Comparison of ENCODE assay signal across 18 mouse cellular contexts in the genomic region with DNA sequence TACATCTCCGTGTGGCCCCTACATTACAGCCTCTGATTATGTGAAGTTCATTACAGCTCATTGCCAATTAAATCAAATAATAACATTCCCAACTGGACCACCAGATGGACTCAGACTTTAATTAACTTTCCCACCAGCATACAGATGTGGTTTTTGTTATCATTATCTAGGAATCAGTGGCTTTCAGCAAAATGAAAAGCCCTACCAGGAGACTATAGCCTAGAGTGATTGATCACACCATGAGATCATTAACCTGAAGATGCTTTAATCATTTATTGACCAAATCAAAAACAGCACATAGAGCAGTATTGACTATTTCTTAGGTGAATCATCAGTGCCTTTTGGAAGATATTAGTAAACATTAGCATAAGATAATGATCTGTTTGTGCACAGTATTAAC.
DNase-seq lines count a peak whose midpoint lies in the region; ATAC-seq lines count a peak whose summit lies in the region.
"Had no signal": no experiment of that assay in that cellular context is flagged by ENCODE, and none has a peak within 500 bp of the region (broad histone marks: within the 10 kb centered on the region; RNA-seq: fewer than 3 reads in every experiment).

No protein-coding gene starts in this region.

- H3K27ac ChIP-seq in forebrain, embryonic 12.5 days, result no peak overlapping the region
- H3K27ac ChIP-seq in forebrain, embryonic 14.5 days (ENCODE audit: low read depth, low read length), result no peak overlapping the region
- H3K27ac ChIP-seq in midbrain, embryonic 11.5 days (ENCODE audit: low read depth, low read length), result no peak overlapping the region
- no peak overlapping the region for H3K27ac ChIP-seq in midbrain, embryonic 13.5 days
- no peak overlapping the region for H3K27ac ChIP-seq in hindbrain, embryonic 14.5 days
- H3K27ac ChIP-seq in midbrain, embryonic 15.5 days, result no peak overlapping the region
- H3K27ac ChIP-seq: embryonic facial prominence, embryonic 10.5 days; heart, adult 2 months; heart, embryonic 15.5 days had no signal

- peak; percentile 57; the same call in 1 of the 2 replicates for ATAC-seq in forebrain, embryonic 12.5 days (ENCODE audit: low FRiP score)
- no peak for ATAC-seq in forebrain, embryonic 14.5 days
- ATAC-seq in midbrain, embryonic 11.5 days (ENCODE audit: low FRiP score), result peak; percentile 22; the same call in 1 of the 2 replicates
- ATAC-seq in midbrain, embryonic 13.5 days, result no peak
- ATAC-seq in hindbrain, embryonic 14.5 days (ENCODE audit: low FRiP score), result peak; percentile 34; the same call in 1 of the 2 replicates
- ATAC-seq in midbrain, embryonic 15.5 days (replicated peaks), result 0 out of 2 replicates have a peak, but pooled peaks have one; percentile 37
- ATAC-seq: forebrain, embryonic 16.5 days had no signal

- H3K4me2 ChIP-seq in forebrain, embryonic 12.5 days, result no peak overlapping the region
- H3K4me2 ChIP-seq in forebrain, embryonic 14.5 days (ENCODE audit: low read length), result no peak overlapping the region
- no peak overlapping the region for H3K4me2 ChIP-seq in midbrain, embryonic 11.5 days
- no peak overlapping the region for H3K4me2 ChIP-seq in midbrain, embryonic 13.5 days (replicated peaks)
- H3K4me2 ChIP-seq in hindbrain, embryonic 14.5 days (replicated peaks), result no peak overlapping the region
- H3K4me2 ChIP-seq in midbrain, embryonic 15.5 days, result no peak overlapping the region
- H3K4me2 ChIP-seq: heart, embryonic 11.5 days; heart, embryonic 15.5 days had no signal

- no peaks in the 10 kb centered on the region for H3K36me3 ChIP-seq in forebrain, embryonic 12.5 days (replicated peaks)
- H3K36me3 ChIP-seq in forebrain, embryonic 14.5 days (ENCODE audit: control insufficient read depth, insufficient read depth, low read length), result no peaks in the 10 kb centered on the region
- no peaks in the 10 kb centered on the region for H3K36me3 ChIP-seq in midbrain, embryonic 11.5 days (ENCODE audit: control insufficient read depth, insufficient read depth, low read length)
- H3K36me3 ChIP-seq in midbrain, embryonic 13.5 days, result no peaks in the 10 kb centered on the region
- no peaks in the 10 kb centered on the region for H3K36me3 ChIP-seq in hindbrain, embryonic 14.5 days (replicated peaks; ENCODE audit: control insufficient read depth, insufficient read depth)
- no peaks in the 10 kb centered on the region for H3K36me3 ChIP-seq in midbrain, embryonic 15.5 days (replicated peaks)
- H3K36me3 ChIP-seq: embryonic facial prominence, embryonic 10.5 days; heart, embryonic 15.5 days had no signal

- H3K4me1 ChIP-seq in forebrain, embryonic 12.5 days, result no peaks in the 10 kb centered on the region
- no peaks in the 10 kb centered on the region for H3K4me1 ChIP-seq in forebrain, embryonic 14.5 days (ENCODE audit: control insufficient read depth, insufficient read depth, low read length)
- no peaks in the 10 kb centered on the region for H3K4me1 ChIP-seq in midbrain, embryonic 11.5 days (ENCODE audit: control insufficient read depth, insufficient read depth, low read length)
- H3K4me1 ChIP-seq in midbrain, embryonic 13.5 days (replicated peaks), result no peaks in the 10 kb centered on the region
- H3K4me1 ChIP-seq in hindbrain, embryonic 14.5 days (replicated peaks; ENCODE audit: control insufficient read depth, insufficient read depth, low read length), result no peaks in the 10 kb centered on the region
- no peaks in the 10 kb centered on the region for H3K4me1 ChIP-seq in midbrain, embryonic 15.5 days
- H3K4me1 ChIP-seq: embryonic facial prominence, embryonic 10.5 days; heart, embryonic 15.5 days had no signal

- DNase-seq in forebrain, embryonic 14.5 days (ENCODE audit: low spot score), result no peak
- DNase-seq in midbrain, embryonic 11.5 days (ENCODE audit: low spot score, missing footprints), result no peak
- no peak for DNase-seq in hindbrain, embryonic 14.5 days (ENCODE audit: low spot score)
- no peak for DNase-seq in cerebellum, adult 8-10 months
- DNase-seq in left cerebral cortex, adult 8-10 months (ENCODE audit: low spot score in 2 of 2), result no peak
- DNase-seq: adrenal gland, postnatal 14 days; cerebellum, adult 18-20 months; cerebellum, postnatal 10 days; gastrocnemius, postnatal 14 days; heart, adult 2 months; heart, postnatal 14 days had no signal

- 48% methylated on average over 1 of the region's 1 CpGs for WGBS in forebrain, embryonic 12.5 days
- 14% methylated on average over 1 of the region's 1 CpGs for WGBS in forebrain, embryonic 14.5 days
- 80% methylated on average over 1 of the region's 1 CpGs for WGBS in midbrain, embryonic 11.5 days
- 61% methylated on average over 1 of the region's 1 CpGs for WGBS in midbrain, embryonic 13.5 days
- 58% methylated on average over 1 of the region's 1 CpGs for WGBS in hindbrain, embryonic 14.5 days
- WGBS in midbrain, embryonic 15.5 days, result 53% methylated on average over 1 of the region's 1 CpGs

- no peaks in the 10 kb centered on the region for H3K9me3 ChIP-seq in forebrain, embryonic 12.5 days
- no peaks in the 10 kb centered on the region for H3K9me3 ChIP-seq in forebrain, embryonic 14.5 days (replicated peaks; ENCODE audit: control insufficient read depth, low read length)
- H3K9me3 ChIP-seq in midbrain, embryonic 11.5 days (ENCODE audit: control insufficient read depth, low read length), result no peaks in the 10 kb centered on the region
- H3K9me3 ChIP-seq in midbrain, embryonic 13.5 days, result no peaks in the 10 kb centered on the region
- H3K9me3 ChIP-seq in hindbrain, embryonic 14.5 days (ENCODE audit: control insufficient read depth, low read length), result no peaks in the 10 kb centered on the region
- H3K9me3 ChIP-seq in midbrain, embryonic 15.5 days, result no peaks in the 10 kb centered on the region
- H3K9me3 ChIP-seq: embryonic facial prominence, embryonic 10.5 days; heart, embryonic 15.5 days had no signal

- no peak overlapping the region for H3K9ac ChIP-seq in forebrain, embryonic 12.5 days
- H3K9ac ChIP-seq in forebrain, embryonic 14.5 days (ENCODE audit: low read length), result no peak overlapping the region
- no peak overlapping the region for H3K9ac ChIP-seq in midbrain, embryonic 11.5 days (ENCODE audit: low read length)
- H3K9ac ChIP-seq in midbrain, embryonic 13.5 days (replicated peaks), result no peak overlapping the region
- no peak overlapping the region for H3K9ac ChIP-seq in hindbrain, embryonic 14.5 days
- H3K9ac ChIP-seq in midbrain, embryonic 15.5 days, result no peak overlapping the region
- H3K9ac ChIP-seq: heart, embryonic 15.5 days had no signal

- no peak overlapping the region for H3K4me3 ChIP-seq in forebrain, embryonic 12.5 days (replicated peaks)
- H3K4me3 ChIP-seq in forebrain, embryonic 14.5 days (ENCODE audit: low read depth, low read length), result no peak overlapping the region
- H3K4me3 ChIP-seq in midbrain, embryonic 11.5 days (ENCODE audit: low read depth, low read length), result no peak overlapping the region
- no peak overlapping the region for H3K4me3 ChIP-seq in midbrain, embryonic 13.5 days (replicated peaks)
- H3K4me3 ChIP-seq in hindbrain, embryonic 14.5 days (replicated peaks; ENCODE audit: low read length), result no peak overlapping the region
- H3K4me3 ChIP-seq in midbrain, embryonic 15.5 days, result no peak overlapping the region
- H3K4me3 ChIP-seq: embryonic facial prominence, embryonic 10.5 days; heart, adult 2 months; heart, embryonic 15.5 days had no signal

- no peaks in the 10 kb centered on the region for H3K27me3 ChIP-seq in forebrain, embryonic 12.5 days
- no peaks in the 10 kb centered on the region for H3K27me3 ChIP-seq in forebrain, embryonic 14.5 days (replicated peaks; ENCODE audit: control insufficient read depth, insufficient read depth, low read length)
- H3K27me3 ChIP-seq in midbrain, embryonic 11.5 days (ENCODE audit: control insufficient read depth, insufficient read depth, low read length), result no peaks in the 10 kb centered on the region
- no peaks in the 10 kb centered on the region for H3K27me3 ChIP-seq in midbrain, embryonic 13.5 days
- no peaks in the 10 kb centered on the region for H3K27me3 ChIP-seq in hindbrain, embryonic 14.5 days (ENCODE audit: control insufficient read depth, insufficient read depth, low read length)
- no peaks in the 10 kb centered on the region for H3K27me3 ChIP-seq in midbrain, embryonic 15.5 days (replicated peaks)
- H3K27me3 ChIP-seq: heart, embryonic 15.5 days had no signal

Comparison
In these comparisons a context has a peak if more than half of its experiments do, and no peak if none do; other contexts are left out.
1. ATAC-seq: peak in forebrain, embryonic 12.5 days (single experiment), midbrain, embryonic 11.5 days (single experiment), hindbrain, embryonic 14.5 days (single experiment) and midbrain, embryonic 15.5 days (single experiment); none in forebrain, embryonic 14.5 days (single experiment) and midbrain, embryonic 13.5 days (single experiment).